Mouse (Mus musculus): ENCODE data around the gene Ankmy2.

Ankmy2 gene

DNA sequence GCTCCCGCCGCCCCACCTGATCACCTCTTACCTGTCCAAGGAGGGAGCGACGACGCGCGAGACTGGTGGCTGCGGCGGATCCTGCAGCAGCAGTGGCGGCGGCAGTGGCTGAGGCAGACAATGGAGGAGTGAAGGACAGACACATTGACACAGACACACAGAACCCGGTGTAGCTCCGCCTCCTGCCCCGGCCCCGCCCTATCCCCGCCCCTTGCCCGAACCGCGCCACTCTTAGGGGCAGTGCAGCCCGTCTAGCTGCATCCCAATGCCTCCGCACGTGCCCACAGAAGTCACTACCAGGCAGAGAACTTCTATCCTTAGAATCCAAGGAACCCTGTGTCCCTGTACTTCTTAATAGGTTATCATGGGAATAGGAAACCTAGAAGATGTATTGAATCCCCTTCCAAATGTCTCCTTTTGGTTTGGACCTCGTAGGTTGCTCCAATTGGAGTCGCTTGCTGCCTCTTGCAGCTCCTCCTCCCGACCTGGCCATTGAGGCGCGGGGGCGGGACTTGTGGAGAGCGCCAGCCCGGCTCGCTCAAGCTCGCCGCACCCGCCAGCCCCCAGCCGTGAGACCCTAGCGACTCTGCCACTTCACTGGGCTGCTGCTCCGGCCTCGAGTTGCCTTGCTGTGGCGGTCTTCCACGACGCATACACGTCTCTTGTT is at the start of gene Ankmy2:
Ankmy2 (plus strand) TSS at position 478 of the 667 bp plus-strand sequence.
- peak; percentile 54 for DNase-seq (ENCODE audit: extremely low read depth, low read depth, low spot score)

DNA sequence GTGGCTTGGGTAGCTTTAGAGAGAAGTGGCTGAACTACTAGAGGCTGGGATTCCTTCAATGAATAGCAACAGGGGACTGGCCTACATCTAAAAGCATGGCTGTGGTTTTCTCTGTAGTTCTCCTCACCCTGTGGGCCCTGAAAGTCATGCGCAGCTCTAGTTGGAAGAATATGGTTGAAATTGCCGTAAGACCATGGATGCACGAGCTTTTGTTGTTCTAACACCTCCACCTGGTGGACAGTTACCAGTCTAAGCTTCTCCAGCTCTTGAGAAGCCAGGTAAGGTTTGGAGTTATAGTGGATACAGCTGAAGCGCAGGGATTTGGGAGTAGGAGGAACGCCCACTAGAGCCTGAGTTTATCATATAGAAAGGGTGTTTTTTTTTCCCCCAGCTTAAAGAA is 48.5 kb upstream of the Ankmy2 start:
- no peak for DNase-seq (ENCODE audit: extremely low read depth, low read depth, low spot score)

DNA sequence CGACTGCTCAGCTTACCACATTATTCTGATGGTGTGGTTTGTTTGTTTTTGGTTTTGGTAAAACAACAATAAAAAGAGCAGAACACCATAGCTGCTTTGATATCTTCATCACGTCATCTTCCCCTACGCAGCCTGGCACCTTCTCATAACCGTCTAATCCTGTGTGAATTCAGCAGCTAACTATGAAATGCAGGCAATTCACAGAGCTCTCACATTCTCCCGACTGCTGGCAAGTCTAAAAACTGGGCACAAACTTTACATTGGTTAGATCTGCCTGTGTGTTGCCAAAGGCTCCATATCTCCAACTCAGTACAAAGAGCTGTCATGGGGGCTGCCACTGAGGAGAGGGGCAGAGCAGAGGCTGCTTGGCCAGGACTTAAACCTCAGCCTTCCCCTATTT is 46.5 kb upstream of the Ankmy2 start:
- no peak for DNase-seq (ENCODE audit: extremely low read depth, low read depth, low spot score)

DNA sequence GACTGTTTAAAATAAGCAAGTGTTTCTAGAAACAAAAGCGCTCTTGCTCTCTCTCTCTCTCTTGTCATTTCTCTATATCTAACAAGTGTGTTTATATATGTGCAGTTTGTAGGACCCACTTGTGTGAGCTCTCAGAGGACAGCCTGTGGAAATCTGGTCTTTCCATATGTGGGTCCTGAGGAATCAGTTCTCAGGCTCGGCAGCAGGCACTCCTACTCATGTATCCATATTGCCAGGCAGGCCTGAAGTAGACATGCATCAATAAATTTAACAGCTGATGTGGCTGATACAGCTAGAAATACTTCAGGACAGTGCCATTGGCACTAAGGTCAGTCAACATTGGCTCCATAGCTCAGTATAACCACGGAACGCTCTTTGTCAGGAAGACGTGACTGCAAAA is 45.8 kb upstream of the Ankmy2 start:
- DNase-seq (ENCODE audit: extremely low read depth, low read depth, low spot score), result no peak

DNA sequence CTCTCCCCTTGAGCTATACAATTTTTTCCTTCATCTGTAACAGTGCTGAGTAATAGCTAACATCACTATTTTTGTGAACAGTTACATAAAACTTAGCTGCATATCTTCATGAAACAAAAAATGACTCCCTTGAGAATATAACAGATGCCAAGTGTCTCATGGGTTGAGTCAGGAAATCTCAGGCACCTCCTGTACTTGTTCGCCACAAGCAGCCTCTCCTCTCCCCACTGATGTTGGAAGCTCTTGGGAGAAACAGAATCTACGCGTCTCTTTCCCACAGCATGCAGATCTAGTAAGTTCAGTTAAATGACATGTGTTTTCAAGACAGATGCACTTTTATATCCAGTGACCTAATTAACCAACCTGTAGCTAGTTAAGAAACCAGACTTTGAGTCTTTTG is 44.8 kb upstream of the Ankmy2 start:
- no peak for DNase-seq (ENCODE audit: extremely low read depth, low read depth, low spot score)

DNA sequence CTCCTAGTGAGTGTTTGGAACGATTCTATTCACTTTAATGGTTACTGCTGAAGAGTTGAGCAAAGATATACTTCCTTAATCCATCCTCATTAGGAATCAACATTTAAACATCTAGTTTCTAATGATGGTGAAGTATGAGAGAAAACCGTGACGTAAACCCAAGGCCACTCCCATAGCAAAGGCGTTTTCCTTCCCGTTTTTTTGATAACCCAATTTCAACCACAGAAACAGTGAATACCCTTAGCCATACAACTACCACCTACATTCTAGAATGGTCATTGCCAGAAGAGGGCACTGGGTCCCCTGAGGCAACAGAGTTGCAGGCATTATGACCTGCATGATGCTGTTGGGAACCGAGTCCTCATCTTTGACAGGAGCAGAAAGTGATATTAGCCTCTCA is 39.8 kb upstream of the Ankmy2 start:
- DNase-seq (ENCODE audit: extremely low read depth, low read depth, low spot score), result no peak

DNA sequence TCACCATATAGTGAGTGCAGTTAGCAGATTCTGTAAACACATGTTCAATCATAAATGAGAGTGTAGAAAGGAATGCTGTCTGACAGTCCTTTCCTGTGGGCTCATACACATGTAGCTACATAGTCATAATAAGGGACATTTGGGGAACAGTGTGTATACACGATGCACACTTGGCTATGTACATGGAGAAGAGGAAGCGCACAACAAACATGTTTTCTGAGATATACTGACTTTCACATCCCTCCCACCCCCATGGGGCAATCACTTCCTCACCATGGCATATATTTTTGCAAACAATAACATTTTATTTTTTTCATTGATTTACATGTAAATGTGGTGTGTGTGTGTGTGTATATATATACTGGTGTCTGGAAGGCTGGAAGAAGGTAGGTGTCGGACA is 37.7 kb upstream of the Ankmy2 start:
- no peak for DNase-seq (ENCODE audit: extremely low read depth, low read depth, low spot score)

DNA sequence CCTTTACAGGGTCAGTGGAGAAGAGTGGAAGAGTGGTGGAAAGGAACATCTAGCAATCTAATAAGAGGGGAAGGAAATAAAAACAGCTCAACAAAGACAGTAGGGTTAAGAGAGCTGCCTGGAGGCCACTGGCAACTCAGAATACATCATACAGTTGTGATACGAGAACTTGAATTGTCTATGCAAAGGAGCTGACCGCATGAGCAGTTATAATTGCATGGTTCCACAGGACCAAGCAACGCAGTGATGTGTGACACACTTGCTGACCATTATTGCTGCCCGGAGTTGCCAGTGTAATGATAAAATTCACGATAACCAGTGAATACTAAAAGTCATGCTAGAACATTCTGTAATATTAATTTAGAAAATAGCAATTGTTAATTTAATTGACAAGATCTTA is 30.9 kb upstream of the Ankmy2 start:
- no peak for DNase-seq (ENCODE audit: extremely low read depth, low read depth, low spot score)

DNA sequence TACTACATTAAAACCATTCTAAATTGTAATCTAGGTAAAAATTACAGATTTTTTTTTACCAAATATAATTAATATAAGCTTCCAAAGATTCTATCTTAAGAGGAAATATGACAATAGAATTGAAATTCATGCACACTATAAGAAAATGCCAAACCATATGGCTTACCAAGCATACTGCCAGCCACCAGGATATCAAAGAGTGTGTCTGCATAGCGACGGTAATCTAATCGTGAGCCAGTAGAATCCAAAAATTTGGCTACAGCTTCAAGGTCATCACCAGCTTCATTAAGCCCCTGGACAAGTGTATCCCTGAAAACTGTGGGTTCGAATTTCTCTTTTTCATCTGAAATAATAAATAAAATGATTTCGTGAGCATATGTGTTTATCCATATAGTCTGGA is 27.1 kb upstream of the Ankmy2 start:
- DNase-seq (ENCODE audit: extremely low read depth, low read depth, low spot score), result no peak

DNA sequence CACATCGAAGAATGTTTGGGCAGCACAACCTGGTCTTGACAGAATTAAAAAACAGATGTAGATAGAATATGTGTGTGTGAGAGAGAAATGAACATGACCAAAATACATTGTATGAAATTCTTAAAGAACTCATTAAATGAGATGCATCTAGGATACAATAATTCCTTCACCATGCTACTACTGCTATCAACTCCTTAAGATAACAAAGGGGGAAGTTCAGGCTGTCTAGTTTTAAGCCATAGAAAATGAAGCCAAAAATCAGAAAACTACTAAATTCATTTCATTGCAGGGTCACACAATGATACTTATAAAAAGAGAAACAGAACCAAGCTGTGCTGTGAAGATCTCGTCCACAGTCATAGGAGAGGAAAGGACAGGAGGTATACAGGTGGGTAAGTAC is 24.7 kb upstream of the Ankmy2 start:
- DNase-seq (ENCODE audit: extremely low read depth, low read depth, low spot score), result no peak

DNA sequence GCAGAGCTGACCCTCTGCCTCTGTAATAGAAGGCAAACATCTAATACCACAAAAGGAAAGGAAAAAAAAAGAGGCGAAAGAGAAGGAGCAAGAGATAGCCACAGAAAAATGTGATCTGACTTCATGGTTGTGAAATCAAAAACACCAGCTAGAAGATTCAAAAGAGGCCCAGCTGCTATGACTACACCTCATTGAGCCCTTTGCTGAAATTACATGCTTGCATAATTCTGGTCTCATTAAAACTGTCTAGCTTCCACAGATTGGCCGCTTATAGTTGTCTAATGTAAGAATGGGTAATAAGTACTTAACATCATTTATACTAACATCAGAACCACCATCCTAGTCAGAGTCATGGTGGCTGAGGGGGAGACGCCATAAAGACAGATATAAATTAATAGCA is 24.2 kb upstream of the Ankmy2 start:
- DNase-seq (ENCODE audit: extremely low read depth, low read depth, low spot score), result no peak

DNA sequence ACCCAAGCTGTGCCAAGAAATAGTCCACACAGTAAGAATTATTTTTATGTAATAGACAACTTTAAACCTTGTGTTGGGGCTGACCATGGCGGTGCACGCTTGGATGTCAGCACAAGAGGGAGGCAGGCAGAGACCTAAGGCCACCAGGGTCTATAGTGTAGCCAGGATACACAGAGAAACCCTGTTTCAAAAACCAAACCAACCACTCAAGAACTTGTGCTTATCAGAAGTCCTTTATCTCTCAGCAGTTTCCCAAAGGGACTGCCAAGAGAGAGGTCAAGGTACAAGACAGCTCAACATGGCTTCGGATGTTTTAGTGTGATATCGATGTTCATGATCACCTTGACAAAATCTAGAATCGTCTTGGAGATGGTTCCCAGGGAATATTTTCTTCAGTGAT is 23.4 kb upstream of the Ankmy2 start:
- DNase-seq (ENCODE audit: extremely low read depth, low read depth, low spot score), result no peak

DNA sequence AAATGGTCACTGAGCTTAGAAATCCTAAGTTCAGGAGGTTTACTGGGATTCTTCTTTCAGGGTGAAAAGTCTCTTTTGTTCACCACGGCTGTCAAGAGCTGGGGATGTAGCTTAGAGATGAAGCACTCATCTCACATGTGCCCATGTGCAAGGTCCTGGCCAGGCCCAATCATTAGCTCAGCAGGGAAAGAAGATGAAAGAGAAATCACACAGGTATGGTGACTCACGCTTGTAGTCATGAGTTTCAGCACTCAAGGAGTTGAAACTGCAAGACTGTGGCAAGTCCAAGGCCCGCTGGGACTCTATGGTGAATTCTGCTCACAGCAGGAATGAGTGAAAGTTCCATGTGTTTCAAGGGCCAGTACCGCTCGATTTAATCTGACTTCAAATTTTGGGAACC is 22.8 kb upstream of the Ankmy2 start:
- no peak for DNase-seq (ENCODE audit: extremely low read depth, low read depth, low spot score)

DNA sequence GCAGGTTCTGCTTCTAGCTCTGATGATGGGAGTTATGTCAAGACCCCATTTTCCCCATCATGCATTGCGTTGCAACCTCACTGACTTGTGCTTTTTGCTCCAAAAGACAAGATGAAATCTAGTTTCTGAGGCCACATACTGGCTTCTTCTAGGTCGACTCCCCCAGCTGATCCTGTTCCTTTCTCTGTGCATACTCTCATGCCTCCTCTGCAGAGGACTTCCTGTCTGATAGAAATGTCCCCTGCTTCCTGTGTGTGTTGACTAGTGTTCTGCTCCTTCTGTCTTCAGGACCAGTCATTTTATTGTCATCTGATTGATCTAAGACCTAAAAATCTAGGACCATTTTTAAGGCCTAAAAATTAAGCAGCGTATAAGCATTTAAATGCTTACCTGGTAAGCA is 21.5 kb upstream of the Ankmy2 start:
- DNase-seq (ENCODE audit: extremely low read depth, low read depth, low spot score), result no peak

DNA sequence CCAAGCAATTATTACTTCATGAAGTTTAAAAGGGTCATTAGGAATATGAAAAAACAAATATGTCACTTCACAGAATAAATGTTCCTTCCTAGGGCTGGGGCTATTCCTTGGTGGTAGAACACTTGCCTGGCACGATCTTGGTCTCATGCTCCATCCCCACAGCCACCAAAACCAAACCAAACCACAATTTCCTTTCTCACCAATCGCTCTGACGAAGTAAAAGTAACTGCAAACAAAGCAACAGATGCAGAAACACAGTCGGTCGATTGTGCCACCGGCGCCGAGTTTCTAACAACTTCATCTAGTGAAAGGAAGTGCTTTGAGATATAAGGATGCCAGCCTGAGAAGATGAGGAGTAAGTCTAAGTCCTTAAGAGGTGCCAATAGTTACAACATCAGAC is 20.6 kb upstream of the Ankmy2 start:
- no peak for DNase-seq (ENCODE audit: extremely low read depth, low read depth, low spot score)

DNA sequence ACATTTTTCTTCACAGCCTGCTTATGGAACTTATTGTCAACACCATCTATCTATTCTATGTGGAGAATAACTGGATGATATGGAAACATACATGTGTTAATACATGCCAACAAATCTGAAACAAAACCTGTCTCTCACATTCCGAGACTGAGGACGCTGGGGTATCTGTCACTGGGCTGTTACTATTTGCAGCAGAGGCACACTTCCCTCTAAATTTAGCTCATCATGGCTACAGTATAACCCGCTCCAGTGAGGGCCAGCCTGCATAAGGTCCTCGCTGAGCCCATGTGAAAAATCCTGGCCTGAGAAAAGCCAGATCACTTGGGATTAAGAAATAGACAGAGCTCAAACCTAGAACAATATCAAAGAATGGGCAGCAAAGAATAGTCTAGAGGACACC is 19.7 kb upstream of the Ankmy2 start:
- DNase-seq (ENCODE audit: extremely low read depth, low read depth, low spot score), result no peak

DNA sequence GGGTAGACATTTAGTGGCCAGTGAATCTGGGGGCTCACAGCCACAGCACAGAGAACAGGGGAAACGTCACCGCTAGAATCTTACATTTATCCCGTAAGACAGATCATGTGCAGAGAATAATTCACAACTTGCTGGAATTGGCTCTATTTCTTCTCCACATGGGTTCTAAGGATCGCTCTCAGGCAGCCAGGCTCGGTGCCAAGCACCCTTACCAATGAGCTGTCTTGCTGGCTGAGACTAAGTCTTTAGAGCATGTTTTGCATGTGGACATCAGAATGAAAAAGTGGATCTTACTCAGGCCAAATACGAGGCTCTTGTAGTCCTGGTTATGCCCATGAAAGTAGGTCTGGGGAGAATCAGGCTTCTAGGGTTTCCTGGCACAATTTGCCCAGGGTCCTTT is 16.5 kb upstream of the Ankmy2 start:
- no peak for DNase-seq (ENCODE audit: extremely low read depth, low read depth, low spot score)

DNA sequence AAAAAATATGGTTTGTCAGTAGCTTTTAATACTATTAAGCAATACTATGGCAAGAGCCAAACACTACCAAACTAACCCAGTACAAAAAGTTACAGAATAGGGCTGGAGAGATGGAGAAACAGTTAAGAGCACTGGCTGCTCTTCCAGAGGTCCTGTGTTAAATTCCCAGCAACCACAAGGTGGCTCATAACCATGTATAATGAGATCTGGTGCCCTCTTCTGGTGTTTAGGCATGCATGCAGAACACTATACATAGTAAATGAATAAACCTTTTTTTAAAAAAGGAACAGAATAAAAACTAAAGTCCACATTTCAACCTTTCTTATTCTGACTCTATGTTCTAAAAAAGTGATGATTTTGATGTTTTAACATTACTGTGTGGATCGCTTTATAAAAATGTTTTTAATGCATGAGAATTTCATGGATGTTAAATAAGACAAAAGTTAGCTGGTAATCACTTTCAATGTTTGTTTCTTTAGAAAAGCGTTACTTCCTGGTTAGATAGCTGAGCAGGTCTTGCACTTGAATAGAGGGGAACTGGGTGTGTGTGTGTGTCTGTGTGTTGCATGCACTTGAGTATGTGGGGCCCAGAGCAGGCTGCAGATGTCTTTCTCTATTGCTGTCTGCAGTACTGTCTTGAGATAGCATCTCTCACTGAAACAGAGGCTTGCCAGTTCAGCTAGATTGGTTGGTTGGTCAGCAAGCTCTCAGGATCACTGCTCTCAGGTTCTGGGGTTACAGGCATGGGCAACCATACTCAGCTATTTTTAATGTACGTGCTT is 10.5 kb upstream of the Ankmy2 start:
- DNase-seq (ENCODE audit: extremely low read depth, low read depth, low spot score), result no peak

DNA sequence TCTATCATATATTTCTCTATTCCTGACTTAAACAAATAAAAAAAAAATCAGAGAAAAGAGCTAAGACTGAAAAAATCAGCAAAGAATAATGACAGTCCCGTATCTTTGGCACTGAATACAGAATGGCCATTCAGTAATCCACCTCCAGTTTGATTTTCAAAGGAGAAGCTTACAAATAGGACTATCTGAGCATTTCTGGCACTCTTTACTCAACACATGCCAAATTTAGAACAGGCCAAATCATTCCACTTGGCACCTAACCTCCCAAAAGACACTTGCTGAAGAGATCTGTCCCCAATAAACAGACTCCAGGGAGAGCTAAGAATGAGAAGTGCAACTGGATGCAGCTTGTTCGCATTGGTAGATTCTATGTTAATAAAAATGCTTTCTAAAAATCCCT is 6.6 kb upstream of the Ankmy2 start:
- DNase-seq (ENCODE audit: extremely low read depth, low read depth, low spot score), result no peak

DNA sequence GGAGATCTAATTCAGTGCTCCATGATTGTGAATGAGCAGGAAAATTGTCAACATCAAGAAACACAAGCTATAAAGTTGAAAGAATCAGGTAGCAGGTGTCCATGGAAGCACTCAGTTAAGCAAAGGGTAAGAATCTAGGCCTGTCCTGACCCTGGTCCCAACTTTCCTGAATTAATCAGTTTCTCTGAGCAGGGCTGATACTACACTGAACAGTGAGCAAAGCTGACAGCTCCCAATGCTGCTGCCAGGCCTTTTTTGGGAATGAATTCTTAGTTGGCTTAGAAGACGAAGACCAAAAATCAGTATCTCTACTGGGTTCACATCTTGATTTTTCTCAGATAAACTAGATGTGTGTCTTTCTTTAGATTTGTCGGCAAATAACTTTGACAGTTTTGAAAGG is 6.2 kb upstream of the Ankmy2 start:
- no peak for DNase-seq (ENCODE audit: extremely low read depth, low read depth, low spot score)

DNA sequence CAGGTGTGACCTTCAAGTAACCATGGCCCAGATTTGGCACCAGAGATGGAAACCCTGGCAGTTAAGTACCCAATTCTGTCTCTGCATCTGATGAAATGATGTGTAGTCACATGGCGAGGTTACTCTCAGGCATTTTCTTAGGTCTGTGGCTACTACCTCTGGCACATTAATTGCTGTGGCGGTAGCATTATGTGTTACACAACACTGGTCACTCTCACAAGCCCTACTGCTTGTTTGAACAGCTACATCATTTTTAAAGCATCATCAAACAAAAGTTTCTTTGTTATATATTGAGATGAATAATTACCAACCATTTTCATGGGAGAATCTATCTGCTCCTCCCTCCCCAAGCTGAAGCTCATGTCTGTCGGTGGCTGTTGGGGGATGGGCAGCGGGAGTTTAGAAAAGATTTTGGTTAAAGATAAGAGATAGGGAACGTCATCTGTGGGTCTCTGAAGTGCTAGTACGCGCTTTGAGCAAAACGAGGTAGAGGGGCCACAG is 1.7 kb upstream of the Ankmy2 start:
- DNase-seq (ENCODE audit: extremely low read depth, low read depth, low spot score), result no peak

DNA sequence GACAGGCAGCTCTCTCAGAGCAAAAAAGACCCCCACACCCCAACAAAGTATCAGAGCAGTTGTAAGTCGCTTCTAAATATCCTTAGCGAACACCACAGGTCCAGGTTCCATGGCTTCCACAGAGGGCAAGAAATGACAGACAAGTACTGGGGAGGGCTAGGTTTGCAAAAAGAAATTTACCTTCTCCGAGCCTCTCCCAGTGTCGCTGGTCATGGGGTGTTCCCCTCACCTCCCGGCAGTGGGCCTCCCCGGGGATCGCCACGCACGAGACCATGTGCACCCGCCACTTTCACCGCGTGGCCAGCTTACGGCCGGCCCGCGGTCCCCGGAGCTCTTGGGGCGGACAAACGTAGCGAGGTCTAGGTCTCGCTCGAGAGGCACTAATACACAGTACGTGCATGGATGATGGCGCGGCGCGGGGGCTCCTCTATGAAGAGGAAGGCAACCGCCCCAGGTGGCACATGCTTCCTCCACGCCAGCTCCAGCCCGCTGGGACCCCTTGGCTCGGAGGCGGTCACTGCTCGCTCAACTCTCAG is 745 bp upstream of the Ankmy2 start:
- no peak for DNase-seq (ENCODE audit: extremely low read depth, low read depth, low spot score)

DNA sequence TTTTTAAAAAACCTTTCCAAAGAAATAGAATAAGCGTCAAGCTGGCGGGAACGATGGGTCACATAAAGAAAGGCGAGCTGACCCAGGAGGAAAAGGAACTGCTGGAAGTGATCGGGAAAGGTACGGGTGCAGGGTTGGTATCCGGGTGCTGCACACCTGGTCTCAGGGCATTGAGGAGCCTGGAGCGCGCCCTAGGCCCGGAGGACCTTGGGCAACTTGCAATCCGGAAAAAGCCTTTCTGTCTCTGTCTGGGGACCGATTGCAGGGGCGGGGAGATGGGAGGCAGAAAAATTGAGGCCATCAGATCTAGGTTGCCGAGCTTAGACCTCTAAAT is 357 bp downstream of the Ankmy2 start:
- no peak for DNase-seq (ENCODE audit: extremely low read depth, low read depth, low spot score)

Measured in fat pad, adult 2 months (tissue).